ENCODE assay signal across 10 mouse cellular contexts in genomic region chr8:26747241-26747972, GRCm38 (mm10).
DNase-seq lines count a peak whose midpoint lies in the region; ATAC-seq and TF ChIP-seq lines count a peak whose summit lies in the region.
"Had no signal": no experiment of that assay in that cellular context is flagged by ENCODE, and none has a peak within 500 bp of the region (broad histone marks: within the 10 kb centered on the region; RNA-seq: fewer than 3 reads in every experiment).

No protein-coding gene starts in this region.

- no peak overlapping the region for H3K27ac ChIP-seq in forebrain, postnatal 0 days (ENCODE audit: low read depth, low read length)
- H3K27ac ChIP-seq: heart, adult 2 months had no signal

- WGBS in forebrain, postnatal 0 days: 22% methylated on average over 19 of the region's 19 CpGs

- H3K9ac ChIP-seq in forebrain, postnatal 0 days: peak overlapping the region; percentile 4; the same call in 1 of the 2 replicates

- no peak overlapping the region for H3K4me3 ChIP-seq in forebrain, postnatal 0 days (ENCODE audit: low read depth, low read length)
- H3K4me3 ChIP-seq: heart, adult 2 months had no signal

- TF ChIP-seq CTCF in forebrain, postnatal 0 days (IDR thresholded peaks at IDR 0.05; ENCODE audit: low read depth): no peak

- H3K27me3 ChIP-seq in forebrain, postnatal 0 days (ENCODE audit: insufficient read depth, low read length): no peaks in the 10 kb centered on the region
- H3K27me3 ChIP-seq: CH12.LX had no signal

- peak; percentile 48; the same call in 1 of the 2 replicates for ATAC-seq in forebrain, postnatal 0 days
- peak; percentile 92 for ATAC-seq in megakaryocyte-erythroid progenitor cell, adult 5-6 weeks (replicated peaks; ENCODE audit: low FRiP score, low TSS enrichment, poor library complexity, severe bottlenecking)

- intact Hi-C loops in heart, postnatal 10 days (cut with DNase I): no loop called here

- DNase-seq in embryo, embryonic 10 days (ENCODE audit: low spot score): peak; percentile 23
- no peak for DNase-seq in embryo, embryonic 9.5 days (ENCODE audit: extremely low spot score)
- peak; percentile 85 for DNase-seq in Muller cell, postnatal 12 days (ENCODE audit: inconsistent ontology term)
- DNase-seq in forebrain, postnatal 0 days: peak; percentile 30
- DNase-seq in kidney, postnatal 4 days: peak; percentile 36 to 53
- no peak for DNase-seq in heart, postnatal 10 days
- DNase-seq in left cerebral cortex, adult 8-10 months (ENCODE audit: low spot score in 2 of 2): no peak

- H3K9me3 ChIP-seq in forebrain, postnatal 0 days (ENCODE audit: low read length): no peaks in the 10 kb centered on the region

- peak overlapping the region; percentile 17 for H3K4me2 ChIP-seq in forebrain, postnatal 0 days (ENCODE audit: low read depth)

- H3K4me1 ChIP-seq in forebrain, postnatal 0 days (ENCODE audit: insufficient read depth): peaks cover 9% of the 10 kb centered on the region; the same call in 1 of the 2 replicates

- H3K36me3 ChIP-seq in forebrain, postnatal 0 days (ENCODE audit: insufficient read depth): no peaks in the 10 kb centered on the region

Comparison
In these comparisons a context has a peak if more than half of its experiments do, and no peak if none do; other contexts are left out.
1. DNase-seq: peak in embryo, embryonic 10 days (single experiment), Muller cell, postnatal 12 days (single experiment), forebrain, postnatal 0 days (single experiment) and kidney, postnatal 4 days (2 of 2); none in embryo, embryonic 9.5 days (single experiment), heart, postnatal 10 days (0 of 2) and left cerebral cortex, adult 8-10 months (0 of 2).